Mouse (Mus musculus) embryonic facial prominence, embryonic 14.5 days (tissue): ENCODE measurements at regions not wholly inside any gene's neighbourhood (a gene's known extent, or its start where the extent isn't known, plus 50 kb on each side); places are given as distances from the start of the nearest gene placed in this dataset.

ENCODE experiments used
- ATAC-seq: fragments of 200-750 bp; cut with Nextera tagmentation; 2 replicates; pipeline ENCODE4 v1.8.0; 2017; ENCODE audit warnings: low read depth, moderate number of reproducible peaks, moderate TSS enrichment
- DNase-seq: peaks from one replicate; pipeline ENCODE4 v3.0.0-alpha.2; 2015; ENCODE audit warnings: low spot score
- H3K27ac ChIP-seq: fragments of 300-500 bp; sonication (generic); replicated peaks from 2 replicates; pipeline ENCODE4 v1.5.1; 2014; ENCODE audit warnings: low read depth, mild to moderate bottlenecking, low read length, moderate library complexity
- H3K27me3 ChIP-seq: fragments of 300-500 bp; sonication (generic); replicated peaks from 2 replicates; pipeline ENCODE4 v1.6.1; 2014; ENCODE audit warnings: low read length; ENCODE audit not compliant: control insufficient read depth, insufficient read depth
- H3K36me3 ChIP-seq: fragments of 300-500 bp; sonication (generic); 2 replicates; pipeline ENCODE4 v1.6.1; 2014; ENCODE audit warnings: low read length, mixed read lengths; ENCODE audit not compliant: control insufficient read depth, insufficient read depth
- H3K4me1 ChIP-seq: fragments of 300-500 bp; sonication (generic); 2 replicates; pipeline ENCODE4 v1.6.1; 2014; ENCODE audit warnings: antibody characterized with exemption, low read length; ENCODE audit not compliant: control insufficient read depth, insufficient read depth
- H3K4me2 ChIP-seq: fragments of 300-500 bp; sonication (generic); 2 replicates; pipeline ENCODE4 v1.6.1; 2014; ENCODE audit warnings: low read depth, mild to moderate bottlenecking, low read length, moderate library complexity, mixed read lengths
- H3K4me3 ChIP-seq: fragments of 300-500 bp; sonication (generic); 2 replicates; pipeline ENCODE4 v1.5.1; 2014; ENCODE audit warnings: low read depth, mild to moderate bottlenecking, low read length
- H3K9ac ChIP-seq: fragments of 300-500 bp; sonication (generic); 2 replicates; pipeline ENCODE4 v1.6.1; 2014; ENCODE audit warnings: low read depth, mild to moderate bottlenecking, low read length, moderate library complexity, mixed read lengths
- H3K9me3 ChIP-seq: fragments of 300-500 bp; sonication (generic); 2 replicates; pipeline ENCODE4 v1.6.1; 2016; ENCODE audit warnings: low read length; ENCODE audit not compliant: control insufficient read depth
- WGBS: fragments of 180-500 bp; shearing (Covaris S2); extraction: QIAGEN DNeasy Blood & Tissue Kit; methylation state at CpG from one replicate; pipeline ENCODE4 v1.1.7; 2014; 5-methylcytosine and 5-hydroxymethylcytosine counted together

- 81% methylated on average over 10 of the region's 10 CpGs for WGBS
- DNase-seq (no peak), ATAC-seq (no peak)
- H3K4me1 ChIP-seq, result no peaks in the 10 kb centered on the region
- H3K27ac ChIP-seq, result no peak overlapping the region
- H3K27me3 ChIP-seq, result no peaks in the 10 kb centered on the region
- no peaks in the 10 kb centered on the region for H3K36me3 ChIP-seq
- peaks cover 5% of the 10 kb centered on the region; the same call in 1 of the 2 replicates for H3K9me3 ChIP-seq
- H3K9ac ChIP-seq, result no peak overlapping the region
- H3K4me3 ChIP-seq, result no peak overlapping the region
- H3K4me2 ChIP-seq, result no peak overlapping the region
Measured at GRCm38 (mm10) chr17:48610107-48610506, 155.4 kb downstream of the Unc5cl start.

- ATAC-seq, result no peak
- 72% methylated on average over 8 of the region's 8 CpGs for whole genome bisulfite sequencing
- no peak for DNase-seq
- no peak overlapping the region for H3K27ac ChIP-seq
- H3K36me3 ChIP-seq, result no peaks in the 10 kb centered on the region
- H3K27me3 ChIP-seq, result no peaks in the 10 kb centered on the region
- H3K9ac ChIP-seq, result no peak overlapping the region
- H3K4me3 ChIP-seq, result no peak overlapping the region
- H3K9me3 ChIP-seq, result peaks cover 5% of the 10 kb centered on the region; the same call in 1 of the 2 replicates
- no peak overlapping the region for H3K4me2 ChIP-seq
- no peaks in the 10 kb centered on the region for H3K4me1 ChIP-seq
Measured at GRCm38 (mm10) chr17:48610806-48611205, 156.1 kb downstream of the Unc5cl start.

- H3K36me3 ChIP-seq, result no peaks in the 10 kb centered on the region
- ATAC-seq (no peak), DNase-seq (no peak)
- H3K4me3 ChIP-seq, result no peak overlapping the region
- WGBS, result 81% methylated on average over 5 of the region's 5 CpGs
- H3K4me2 ChIP-seq, result no peak overlapping the region
- no peak overlapping the region for H3K27ac ChIP-seq
- no peaks in the 10 kb centered on the region for H3K4me1 ChIP-seq
- H3K27me3 ChIP-seq, result no peaks in the 10 kb centered on the region
- H3K9ac ChIP-seq, result no peak overlapping the region
- H3K9me3 ChIP-seq, result peaks cover 5% of the 10 kb centered on the region; the same call in 1 of the 2 replicates
Measured at GRCm38 (mm10) chr17:48613491-48613890, 158.8 kb downstream of the Unc5cl start.

- no peak overlapping the region for H3K4me3 ChIP-seq
- 83% methylated on average over 3 of the region's 3 CpGs for WGBS
- ATAC-seq, result no peak
Measured at GRCm38 (mm10) chr17:48615248-48615647, 160.5 kb downstream of the Unc5cl start.

GRCm38 (mm10) chr17:48616205-48616604 is 161.5 kb downstream of the Unc5cl start:
- Histone ChIP-seq H3K9ac (no peak overlapping the region), H3K4me2 (no peak overlapping the region), H3K4me1 (no peaks in the 10 kb centered on the region), H3K27ac (no peak overlapping the region), H3K9me3 (peaks cover 5% of the 10 kb centered on the region; the same call in 1 of the 2 replicates), H3K27me3 (no peaks in the 10 kb centered on the region), H3K36me3 (no peaks in the 10 kb centered on the region), H3K4me3 (no peak overlapping the region)
- ATAC-seq (no peak), DNase-seq (no peak)
- WGBS, result 29% methylated on average over 4 of the region's 4 CpGs

More at GRCm38 (mm10) chr17:48615248-48615647, 160.5 kb downstream of the Unc5cl start:
- Histone ChIP-seq H3K9ac (no peak overlapping the region), H3K27ac (no peak overlapping the region), H3K4me1 (no peaks in the 10 kb centered on the region), H3K27me3 (no peaks in the 10 kb centered on the region), H3K4me2 (no peak overlapping the region), H3K36me3 (no peaks in the 10 kb centered on the region), H3K9me3 (peaks cover 5% of the 10 kb centered on the region; the same call in 1 of the 2 replicates)
- no peak for DNase-seq

GRCm38 (mm10) chr17:48620896-48621295 is 166.2 kb downstream of the Unc5cl start:
- Histone ChIP-seq H3K4me1 (no peaks in the 10 kb centered on the region), H3K36me3 (no peaks in the 10 kb centered on the region), H3K27ac (no peak overlapping the region), H3K9ac (no peak overlapping the region), H3K9me3 (no peaks in the 10 kb centered on the region), H3K4me2 (no peak overlapping the region), H3K4me3 (no peak overlapping the region), H3K27me3 (no peaks in the 10 kb centered on the region)
- no peak for DNase-seq
- ATAC-seq, result no peak
- 66% methylated on average over 2 of the region's 2 CpGs for WGBS

- 95% methylated on average over 11 of the region's 11 CpGs for WGBS
- Histone ChIP-seq H3K9ac (no peak overlapping the region), H3K9me3 (no peaks in the 10 kb centered on the region), H3K27me3 (no peaks in the 10 kb centered on the region), H3K4me3 (no peak overlapping the region), H3K4me2 (no peak overlapping the region), H3K36me3 (no peaks in the 10 kb centered on the region), H3K4me1 (no peaks in the 10 kb centered on the region), H3K27ac (no peak overlapping the region)
- DNase-seq, result no peak
- no peak for ATAC-seq
Measured at GRCm38 (mm10) chr17:48621676-48622075, 167.0 kb downstream of the Unc5cl start.

GRCm38 (mm10) chr17:48624937-48625336 is 170.2 kb downstream of the Unc5cl start:
- no peak for DNase-seq
- Histone ChIP-seq H3K9me3 (no peaks in the 10 kb centered on the region), H3K27ac (no peak overlapping the region), H3K9ac (no peak overlapping the region), H3K36me3 (no peaks in the 10 kb centered on the region), H3K4me3 (no peak overlapping the region), H3K4me2 (no peak overlapping the region), H3K27me3 (no peaks in the 10 kb centered on the region), H3K4me1 (no peaks in the 10 kb centered on the region)
- WGBS, result 86% methylated on average over 14 of the region's 14 CpGs
- no peak for ATAC-seq

GRCm38 (mm10) chr17:48625971-48626370 is 171.3 kb downstream of the Unc5cl start:
- no peaks in the 10 kb centered on the region for H3K36me3 ChIP-seq
- no peak overlapping the region for H3K9ac ChIP-seq
- H3K27ac ChIP-seq, result no peak overlapping the region
- no peak for ATAC-seq
- H3K27me3 ChIP-seq, result no peaks in the 10 kb centered on the region
- H3K4me1 ChIP-seq, result no peaks in the 10 kb centered on the region
- WGBS, result 84% methylated on average over 6 of the region's 6 CpGs
- DNase-seq, result no peak
- H3K4me2 ChIP-seq, result no peak overlapping the region
- no peaks in the 10 kb centered on the region for H3K9me3 ChIP-seq
- no peak overlapping the region for H3K4me3 ChIP-seq
